Mouse (Mus musculus) C2C12 (cell line): ENCODE measurements at regions not wholly inside any gene's neighbourhood (a gene's known extent, or its start where the extent isn't known, plus 50 kb on each side); places are given as distances from the start of the nearest gene placed in this dataset.

Experiments
- H3K27me3 ChIP-seq: one replicate; pipeline ENCODE4 v1.6.1; 2011; ENCODE audit not compliant: control insufficient read depth, insufficient read depth, insufficient read length
- H3K36me3 ChIP-seq: one replicate; pipeline ENCODE4 v1.6.1; 2011; ENCODE audit not compliant: control insufficient read depth, insufficient read depth
- H3K4me3 ChIP-seq: one replicate; pipeline ENCODE4 v1.5.1; 2011; ENCODE audit warnings: mild to moderate bottlenecking, control low read depth; ENCODE audit not compliant: poor library complexity, insufficient read depth, severe bottlenecking
- H3K79me2 ChIP-seq: one replicate; pipeline ENCODE4 v1.6.1; 2011; ENCODE audit not compliant: control insufficient read depth, insufficient read depth
- H3K79me3 ChIP-seq: one replicate; pipeline ENCODE4 v1.6.1; 2011; ENCODE audit warnings: low read depth, control low read depth
- H3ac ChIP-seq: one replicate; pipeline ENCODE3; 2011; ENCODE audit warnings: low read depth; ENCODE audit not compliant: control insufficient read depth, insufficient read length
- CEBPB ChIP-seq: IDR thresholded peaks from one replicate; pipeline ENCODE4 v1.6.1; 2011; ENCODE audit warnings: low read depth, mild to moderate bottlenecking, control low read depth, moderate library complexity
- CTCF ChIP-seq: IDR thresholded peaks from one replicate; pipeline ENCODE4 v1.5.1; 2011; ENCODE audit not compliant: control insufficient read depth, insufficient read depth, insufficient read length
- FOSL1 ChIP-seq: IDR thresholded peaks from one replicate; pipeline ENCODE4 v1.8.0; 2011; ENCODE audit warnings: mild to moderate bottlenecking, low read length; ENCODE audit not compliant: poor library complexity, insufficient read depth, severe bottlenecking
- MAX ChIP-seq: IDR thresholded peaks from one replicate; pipeline ENCODE4 v1.6.1; 2011; ENCODE audit warnings: mild to moderate bottlenecking, control low read depth
- MYOD1 ChIP-seq: IDR thresholded peaks from one replicate; pipeline ENCODE4 v1.6.1; 2011; ENCODE audit warnings: low read depth; ENCODE audit not compliant: control insufficient read depth, insufficient read length
- MYOG ChIP-seq: IDR thresholded peaks from one replicate; pipeline ENCODE4 v1.6.1; 2011; ENCODE audit not compliant: control insufficient read depth, insufficient read length; ENCODE audit errors: extremely low read depth
- USF1 ChIP-seq: IDR thresholded peaks from one replicate; pipeline ENCODE4 v1.6.1; 2011; ENCODE audit warnings: low read depth, mild to moderate bottlenecking, control low read depth, moderate library complexity

GRCm38 (mm10) chr4:55765780-55766179, 233.5 kb upstream of the Klf4 start:
- Histone ChIP-seq H3K4me3 (no peak overlapping the region), H3K79me2 (no peaks in the 10 kb centered on the region), H3K27me3 (no peaks in the 10 kb centered on the region), H3ac (no peak overlapping the region), H3K79me3 (no peaks in the 10 kb centered on the region), H3K36me3 (no peaks in the 10 kb centered on the region)
- no peak for TF ChIP-seq MYOG
- TF ChIP-seq USF1 = no peak
- no peak for TF ChIP-seq CTCF
- no peak for TF ChIP-seq MYOD1
- TF ChIP-seq FOSL1 = no peak
- no peak for TF ChIP-seq CEBPB
- no peak for TF ChIP-seq MAX

GRCm38 (mm10) chr4:55763112-55763511, 230.8 kb upstream of the Klf4 start:
- Histone ChIP-seq H3ac (no peak overlapping the region), H3K4me3 (no peak overlapping the region), H3K36me3 (no peaks in the 10 kb centered on the region), H3K79me2 (no peaks in the 10 kb centered on the region), H3K27me3 (no peaks in the 10 kb centered on the region), H3K79me3 (no peaks in the 10 kb centered on the region)
- TF ChIP-seq FOSL1 = no peak
- TF ChIP-seq MYOG = no peak
- TF ChIP-seq MYOD1 = no peak
- TF ChIP-seq MAX = no peak
- no peak for TF ChIP-seq USF1
- TF ChIP-seq CTCF = no peak
- TF ChIP-seq CEBPB = no peak

GRCm38 (mm10) chr4:55762389-55762788, 230.1 kb upstream of the Klf4 start:
- Histone ChIP-seq H3ac (no peak overlapping the region), H3K36me3 (no peaks in the 10 kb centered on the region), H3K27me3 (no peaks in the 10 kb centered on the region), H3K79me3 (no peaks in the 10 kb centered on the region), H3K4me3 (no peak overlapping the region), H3K79me2 (no peaks in the 10 kb centered on the region)
- TF ChIP-seq FOSL1 (no peak), MYOD1 (no peak), CTCF (no peak), USF1 (no peak), MAX (no peak), CEBPB (no peak), MYOG (no peak)

- no peaks in the 10 kb centered on the region for H3K79me2 ChIP-seq
- no peaks in the 10 kb centered on the region for H3K79me3 ChIP-seq
- H3K4me3 ChIP-seq = no peak overlapping the region
- no peaks in the 10 kb centered on the region for H3K36me3 ChIP-seq
- no peak for TF ChIP-seq MYOD1
- TF ChIP-seq CTCF = no peak
- no peak for TF ChIP-seq MAX
- no peak for TF ChIP-seq MYOG
- no peak for TF ChIP-seq FOSL1
- TF ChIP-seq CEBPB = no peak
- no peak for TF ChIP-seq USF1
- no peaks in the 10 kb centered on the region for H3K27me3 ChIP-seq
- H3ac ChIP-seq = no peak overlapping the region
Observed at GRCm38 (mm10) chr4:55757148-55757927, 225.1 kb upstream of the Klf4 start.

- Histone ChIP-seq H3K79me2 (no peaks in the 10 kb centered on the region), H3ac (no peak overlapping the region), H3K36me3 (no peaks in the 10 kb centered on the region), H3K27me3 (no peaks in the 10 kb centered on the region), H3K79me3 (no peaks in the 10 kb centered on the region), H3K4me3 (no peak overlapping the region)
- TF ChIP-seq MYOG (no peak), USF1 (no peak), CEBPB (no peak), CTCF (no peak), MAX (no peak), FOSL1 (no peak), MYOD1 (no peak)
Observed at GRCm38 (mm10) chr4:55749949-55750600, 217.8 kb upstream of the Klf4 start.
